Mouse (Mus musculus) forebrain, embryonic 16.5 days (tissue): Measurements from ENCODE around the gene Stambpl1. TPM values are rescaled to one million over a fixed set of nuclear protein-coding genes. Genes with fewer than 3 reads are reported as not detected.
A peak's percentile ranks its signal among the peaks of the same experiment; 100 is the strongest.
"Not testable (repeated sequence)": the region's sequence is repeated elsewhere in the genome, so short reads cannot be mapped to it uniquely, and the experiment has no call there.

Source experiments
- ATAC-seq: fragments of 200-750 bp; cut with Nextera tagmentation; 2 replicates; pipeline ENCODE4 v1.8.0; 2017; ENCODE audit warnings: mild to moderate bottlenecking, moderate library complexity
- H3K27ac ChIP-seq: fragments of 300-500 bp; sonication (generic); 2 replicates; pipeline ENCODE4 v1.5.1; 2014; ENCODE audit warnings: low read length, control low read depth
- H3K27me3 ChIP-seq: fragments of 300-500 bp; sonication (generic); replicated peaks from 2 replicates; pipeline ENCODE4 v1.6.1; 2014; ENCODE audit warnings: low read length; ENCODE audit not compliant: control insufficient read depth, insufficient read depth
- H3K36me3 ChIP-seq: fragments of 300-500 bp; sonication (generic); 2 replicates; pipeline ENCODE4 v1.6.1; 2014; ENCODE audit not compliant: control insufficient read depth, insufficient read depth
- H3K4me1 ChIP-seq: fragments of 300-500 bp; sonication (generic); replicated peaks from 2 replicates; pipeline ENCODE4 v1.6.1; 2014; ENCODE audit warnings: low read length; ENCODE audit not compliant: control insufficient read depth, insufficient read depth
- H3K4me2 ChIP-seq: fragments of 300-500 bp; sonication (generic); 2 replicates; pipeline ENCODE4 v1.6.1; 2014; ENCODE audit warnings: mild to moderate bottlenecking, low read length, control low read depth
- H3K4me3 ChIP-seq: fragments of 300-500 bp; sonication (generic); replicated peaks from 2 replicates; pipeline ENCODE4 v1.5.1; 2014; ENCODE audit warnings: mild to moderate bottlenecking, low read length, control low read depth
- H3K9ac ChIP-seq: fragments of 300-500 bp; sonication (generic); replicated peaks from 2 replicates; pipeline ENCODE4 v1.6.1; 2014; ENCODE audit warnings: low read depth, low read length, control low read depth
- H3K9me3 ChIP-seq: fragments of 300-500 bp; sonication (generic); 2 replicates; pipeline ENCODE4 v1.6.1; 2016; ENCODE audit warnings: low read length; ENCODE audit not compliant: control insufficient read depth
- WGBS: fragments of 180-500 bp; shearing (Covaris S2); extraction: QIAGEN DNeasy Blood & Tissue Kit; methylation state at CpG from one replicate; pipeline ENCODE4 v1.1.7; 2014; 5-methylcytosine and 5-hydroxymethylcytosine counted together
- polyA plus RNA-seq: library from polyadenylated mRNA; unstranded; fragments of >200 nt; fragmentation: Nextera tagmentation; extraction: Ambion mirVana; gene quantifications from 2 replicates; pipeline ENCODE4 v1.2.1, GENCODE M21; 2015

Gene Stambpl1
- polyA plus RNA-seq, 1 experiment from 2014 or later = 11.7 TPM

DNA sequence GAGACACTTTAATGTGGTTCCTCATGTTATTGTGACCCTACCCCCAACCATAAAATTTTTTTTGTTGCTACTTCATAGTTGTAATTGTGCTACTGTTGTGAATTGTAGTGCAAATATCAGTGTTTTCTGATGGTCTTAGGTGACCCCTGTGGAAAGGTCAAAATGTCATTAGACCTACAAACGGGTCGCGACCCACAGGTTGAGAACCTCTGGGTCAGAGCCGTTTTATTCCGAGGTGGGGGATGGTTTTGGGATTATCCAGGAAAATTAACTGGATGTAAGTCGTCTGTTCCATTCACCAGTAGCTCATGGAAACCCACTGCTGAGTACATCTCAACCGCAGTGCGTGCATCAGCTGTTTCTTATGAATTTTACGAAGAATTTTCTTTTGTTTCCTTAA, 1.7 kb downstream of the Stambpl1 start:
- Histone ChIP-seq H3K9ac (no peak overlapping the region), H3K4me1 (peaks cover 3% of the 10 kb centered on the region; the same call in 1 of the 2 replicates), H3K4me2 (peak overlapping the region; percentile 95), H3K4me3 (peak overlapping the region; percentile 81), H3K36me3 (no peaks in the 10 kb centered on the region), H3K27ac (no peak overlapping the region), H3K27me3 (no peaks in the 10 kb centered on the region), H3K9me3 (no peaks in the 10 kb centered on the region)
- WGBS = 65% methylated on average over 9 of the region's 9 CpGs
- no peak for ATAC-seq

DNA sequence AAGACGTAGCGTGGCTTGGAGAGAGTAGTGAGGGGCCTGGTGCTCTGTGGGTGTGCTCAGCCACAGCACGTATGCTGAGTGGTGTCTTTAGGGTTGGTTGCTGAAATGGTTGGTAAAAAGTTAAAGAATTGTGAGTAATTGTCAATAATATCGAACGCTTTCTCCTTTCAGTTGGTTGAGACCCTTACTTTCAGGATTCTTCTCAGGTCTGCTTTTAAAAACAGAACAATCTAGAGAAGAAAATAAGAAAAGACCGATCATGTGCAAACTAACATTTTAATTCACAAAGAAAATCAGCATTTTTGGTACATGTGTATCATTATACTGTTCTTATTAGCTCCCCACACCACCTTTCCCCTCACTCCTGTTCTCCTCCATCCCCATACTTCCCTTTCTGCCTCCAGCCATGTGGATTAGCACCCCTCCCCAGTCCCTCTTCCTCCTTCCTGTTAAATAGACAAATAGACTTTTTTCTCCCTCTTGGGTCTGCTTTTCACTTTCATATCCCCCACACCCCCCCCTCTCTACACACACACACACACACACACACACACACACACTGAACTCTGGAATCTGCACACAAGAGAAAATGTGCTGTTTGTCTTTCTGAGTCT, 2.2 kb downstream of the Stambpl1 start:
- no peak for ATAC-seq
- 94% methylated on average over 6 of the region's 6 CpGs for WGBS
- no peak overlapping the region for H3K4me2 ChIP-seq
- H3K9ac ChIP-seq = no peak overlapping the region
- H3K27me3 ChIP-seq = no peaks in the 10 kb centered on the region
- no peaks in the 10 kb centered on the region for H3K36me3 ChIP-seq
- no peaks in the 10 kb centered on the region for H3K9me3 ChIP-seq
- H3K4me3 ChIP-seq = no peak overlapping the region
- H3K4me1 ChIP-seq = peaks cover 3% of the 10 kb centered on the region; the same call in 1 of the 2 replicates
- H3K27ac ChIP-seq = no peak overlapping the region

DNA sequence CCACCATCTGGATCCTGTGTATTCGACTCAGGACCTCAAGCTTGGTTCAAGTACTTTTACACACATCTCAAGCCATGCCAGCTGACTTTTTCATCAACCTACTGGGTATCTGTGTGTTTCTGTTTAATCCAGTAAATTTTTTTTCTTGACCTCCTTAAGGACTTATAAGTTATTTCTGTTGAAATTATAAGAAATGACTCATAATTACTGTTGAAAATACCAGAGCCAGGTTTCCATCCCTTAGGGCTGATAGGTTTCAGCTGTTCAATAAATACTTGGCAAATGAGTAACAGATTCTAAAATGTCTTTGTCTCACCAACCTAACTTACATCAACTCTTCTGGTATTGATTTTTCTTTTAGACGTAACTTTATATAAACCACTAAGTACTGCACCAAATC, 3.0 kb downstream of the Stambpl1 start:
- WGBS = 86% methylated on average over 2 of the region's 2 CpGs
- peaks cover 3% of the 10 kb centered on the region; the same call in 1 of the 2 replicates for H3K4me1 ChIP-seq

DNA sequence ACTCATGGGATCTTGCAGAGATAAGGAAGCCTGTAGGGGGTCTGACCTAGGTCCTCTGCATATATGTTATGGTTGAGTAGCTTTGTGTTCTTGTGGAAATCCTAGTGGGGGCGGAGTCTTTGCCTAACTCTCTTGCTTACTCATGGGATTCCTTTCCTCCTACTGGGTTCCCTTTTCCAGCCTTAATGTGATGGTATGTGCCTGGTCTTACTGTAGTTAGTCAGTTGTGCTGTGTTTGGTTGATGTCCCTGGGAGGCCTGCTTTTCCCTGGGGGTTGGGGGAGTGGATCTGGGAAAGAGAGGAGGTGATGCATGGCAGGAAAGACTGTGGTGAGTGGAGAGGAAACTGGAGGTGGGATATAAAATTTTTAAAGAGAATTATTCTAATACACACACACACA, 6.0 kb downstream of the Stambpl1 start:
- ATAC-seq = no peak
- Histone ChIP-seq H3K36me3 (no peaks in the 10 kb centered on the region), H3K9me3 (no peaks in the 10 kb centered on the region), H3K4me1 (no peaks in the 10 kb centered on the region), H3K27ac (no peak overlapping the region), H3K4me3 (no peak overlapping the region), H3K9ac (no peak overlapping the region), H3K4me2 (no peak overlapping the region), H3K27me3 (no peaks in the 10 kb centered on the region)
- 88% methylated on average over 1 of the region's 1 CpGs for WGBS

More for the DNA sequence above, 3.0 kb downstream of the Stambpl1 start:
- Histone ChIP-seq H3K9ac (no peak overlapping the region), H3K4me2 (no peak overlapping the region), H3K4me3 (no peak overlapping the region), H3K27ac (no peak overlapping the region), H3K27me3 (no peaks in the 10 kb centered on the region), H3K9me3 (no peaks in the 10 kb centered on the region), H3K36me3 (no peaks in the 10 kb centered on the region)
- no peak for ATAC-seq

- no peak overlapping the region for H3K9ac ChIP-seq
- no peak for ATAC-seq
- H3K36me3 ChIP-seq = no peaks in the 10 kb centered on the region
- WGBS = 92% methylated on average over 4 of the region's 4 CpGs
- H3K27ac ChIP-seq = no peak overlapping the region
- H3K4me1 ChIP-seq = no peaks in the 10 kb centered on the region
- no peak overlapping the region for H3K4me3 ChIP-seq
- no peaks in the 10 kb centered on the region for H3K27me3 ChIP-seq
- no peak overlapping the region for H3K4me2 ChIP-seq
- no peaks in the 10 kb centered on the region for H3K9me3 ChIP-seq
These were observed 6.9 kb downstream of the Stambpl1 start for GRCm38 (mm10) chr19:34198901-34199300.

DNA sequence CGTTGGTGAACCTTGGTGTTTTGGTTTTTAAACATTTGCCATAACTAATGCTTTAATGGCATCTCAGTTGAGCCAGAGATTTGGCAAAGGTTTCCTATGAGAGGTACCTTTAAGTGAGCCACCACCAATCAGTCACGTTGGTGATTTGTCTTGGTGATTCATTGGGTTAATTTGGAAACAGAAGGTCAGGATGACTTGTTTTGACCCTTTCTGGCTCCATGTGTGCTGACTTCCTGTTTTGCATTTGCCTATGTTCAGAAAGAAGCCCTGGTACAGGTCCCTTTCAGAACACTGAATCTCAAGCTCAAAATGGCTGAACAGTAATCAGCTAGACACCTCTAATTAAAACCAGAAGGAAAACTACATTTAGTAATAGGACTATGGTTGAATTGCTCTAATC, 7.5 kb downstream of the Stambpl1 start:
- 88% methylated on average over 2 of the region's 2 CpGs for whole genome bisulfite sequencing
- no peak for ATAC-seq
- H3K4me3 ChIP-seq = no peak overlapping the region

DNA sequence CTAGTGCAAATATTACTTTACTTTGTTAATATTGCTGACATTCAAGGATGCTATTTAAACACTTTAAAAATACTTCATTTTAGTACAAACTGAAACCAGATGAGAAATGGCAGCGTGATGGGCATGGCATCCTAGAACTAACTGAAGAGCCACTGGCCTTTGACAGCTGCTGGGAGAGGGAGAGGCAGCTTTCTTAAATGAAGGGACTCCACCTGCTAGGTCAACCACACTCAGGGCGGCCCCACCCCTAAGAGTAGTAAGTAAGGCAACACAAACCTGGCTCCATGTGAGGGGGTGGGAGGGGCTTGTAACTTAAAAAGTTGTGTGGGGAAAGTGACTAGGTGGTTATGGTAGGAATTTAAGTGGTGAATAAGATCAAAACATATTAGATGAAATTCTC, 10.6 kb downstream of the Stambpl1 start:
- Histone ChIP-seq H3K27ac (no peak overlapping the region), H3K4me3 (no peak overlapping the region), H3K9me3 (no peaks in the 10 kb centered on the region), H3K9ac (no peak overlapping the region), H3K36me3 (no peaks in the 10 kb centered on the region), H3K27me3 (no peaks in the 10 kb centered on the region), H3K4me2 (no peak overlapping the region), H3K4me1 (no peaks in the 10 kb centered on the region)
- no peak for ATAC-seq
- WGBS = 88% methylated on average over 2 of the region's 2 CpGs

More for the DNA sequence above, 7.5 kb downstream of the Stambpl1 start:
- Histone ChIP-seq H3K9ac (no peak overlapping the region), H3K9me3 (no peaks in the 10 kb centered on the region), H3K27me3 (no peaks in the 10 kb centered on the region), H3K36me3 (no peaks in the 10 kb centered on the region), H3K27ac (no peak overlapping the region), H3K4me2 (no peak overlapping the region), H3K4me1 (no peaks in the 10 kb centered on the region)

- 80% methylated on average over 4 of the region's 4 CpGs for WGBS
- H3K9me3 ChIP-seq, H3K27me3 ChIP-seq, H3K9ac ChIP-seq, H3K4me3 ChIP-seq, H3K4me2 ChIP-seq, ATAC-seq, H3K27ac ChIP-seq, H3K36me3 ChIP-seq, H3K4me1 ChIP-seq: not testable (repeated sequence)
These were observed 14.1 kb downstream of the Stambpl1 start for GRCm38 (mm10) chr19:34206128-34206527.

DNA sequence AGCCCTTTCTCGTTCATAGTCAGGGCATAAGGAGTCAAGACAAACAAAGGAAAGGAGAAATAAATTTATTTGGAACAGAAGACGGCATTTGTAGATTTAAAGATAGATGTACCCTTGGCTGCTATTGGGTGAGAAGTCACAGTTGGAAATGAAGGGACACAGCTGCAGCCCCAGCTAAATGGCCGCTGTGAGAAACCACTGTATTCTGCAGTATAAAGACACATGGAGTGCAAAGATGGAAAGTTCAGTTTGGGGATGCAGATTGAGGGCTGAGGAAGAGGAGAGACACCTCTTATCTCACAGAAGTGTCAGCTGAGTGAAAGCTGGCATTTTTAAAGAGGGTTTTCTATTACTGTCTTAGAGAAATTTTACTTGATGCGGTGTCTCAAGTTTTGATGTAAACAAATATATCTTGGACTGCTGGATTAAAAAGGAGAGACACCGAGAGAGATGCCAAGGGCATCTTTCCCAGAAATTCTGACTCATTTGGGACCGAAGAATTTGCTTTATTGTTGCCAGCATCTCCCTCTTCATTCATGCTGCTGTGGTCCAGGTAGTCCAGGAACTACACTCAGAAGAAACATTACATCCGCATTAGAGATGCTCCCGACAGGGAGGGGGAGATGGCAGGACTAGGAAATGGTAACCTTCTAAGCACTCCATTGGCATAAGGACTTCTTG, 14.9 kb downstream of the Stambpl1 start:
- Histone ChIP-seq H3K9ac (no peak overlapping the region), H3K27me3 (no peaks in the 10 kb centered on the region), H3K36me3 (no peaks in the 10 kb centered on the region), H3K4me2 (no peak overlapping the region), H3K4me3 (no peak overlapping the region), H3K27ac (no peak overlapping the region), H3K9me3 (no peaks in the 10 kb centered on the region), H3K4me1 (no peaks in the 10 kb centered on the region)
- WGBS = 85% methylated on average over 8 of the region's 8 CpGs
- ATAC-seq = no peak
